Mouse (Mus musculus) CD4-positive helper T cell, adult 2 months (primary cell): ENCODE results near the gene Hpcal1.

Experiments
- DNase-seq: peaks from one replicate; pipeline ENCODE4 v3.0.0-alpha.2; 2012; ENCODE audit warnings: low read depth, missing footprints, low spot score

Gene Hpcal1

GRCm38 (mm10) chr12:17712571-17712970 is 21.9 kb downstream of the Hpcal1 start:
- DNase-seq, result no peak

- peak; percentile 71 for DNase-seq
These were observed 25.2 kb downstream of the Hpcal1 start for GRCm38 (mm10) chr12:17715720-17716478.

DNA sequence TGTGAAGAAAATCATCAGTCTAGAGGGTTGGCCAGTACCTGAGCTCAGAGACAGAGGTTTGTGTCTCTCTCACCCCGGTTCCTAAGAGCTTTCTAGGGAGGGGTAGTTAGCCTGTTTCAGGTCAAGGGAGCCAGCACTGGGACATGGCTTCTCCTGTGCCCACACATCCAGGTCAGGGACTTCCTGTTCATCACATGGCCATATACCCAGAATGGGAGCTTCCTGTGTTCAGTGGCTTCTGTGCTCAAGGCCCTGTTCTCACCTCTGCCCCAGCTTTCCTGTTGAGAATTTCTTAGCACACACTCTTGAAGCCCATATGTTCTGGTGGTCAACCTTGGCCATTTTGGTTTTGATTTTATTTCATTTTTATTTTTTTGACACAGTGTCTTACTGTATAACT is 26.6 kb downstream of the Hpcal1 start:
- DNase-seq, result no peak

DNA sequence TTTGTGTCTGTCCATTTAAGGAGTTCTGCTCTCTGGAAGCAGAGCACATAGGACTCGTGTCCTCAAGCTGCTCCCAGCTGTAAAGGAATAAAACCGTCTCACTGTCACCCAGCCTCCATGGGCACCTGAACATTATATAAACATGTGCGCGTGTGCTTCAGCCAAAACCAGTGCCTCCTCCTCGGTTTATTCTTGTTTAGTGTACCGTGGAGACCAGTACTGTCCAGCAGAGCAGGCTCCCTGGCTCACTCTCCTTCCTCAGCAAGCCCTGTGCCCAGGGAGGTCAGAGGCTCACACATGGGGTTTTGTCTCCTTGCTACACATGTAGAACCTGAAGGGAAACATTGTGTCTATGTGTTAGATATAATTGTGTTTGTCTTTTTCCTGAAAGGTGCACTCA is 27.5 kb downstream of the Hpcal1 start:
- DNase-seq, result no peak

DNA sequence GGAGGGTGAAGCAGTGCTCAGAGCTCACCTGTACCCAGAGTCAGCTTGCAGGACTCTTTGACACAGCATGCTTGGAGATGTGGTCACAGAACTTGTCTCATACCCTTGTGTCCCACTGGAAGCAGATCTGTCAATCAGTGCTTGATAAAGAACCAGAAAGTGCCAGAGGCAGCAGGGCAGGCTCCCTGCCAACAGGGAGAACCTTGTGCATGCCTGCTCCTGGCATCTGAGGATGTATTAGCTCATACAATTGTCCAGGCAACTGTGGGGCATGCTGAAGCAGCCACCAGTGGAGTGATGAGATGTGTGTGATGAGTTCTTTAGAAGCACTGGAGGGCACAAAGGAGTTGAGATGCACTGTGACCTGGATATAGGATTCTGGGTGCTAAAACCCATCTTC is 30.4 kb downstream of the Hpcal1 start:
- DNase-seq, result no peak

GRCm38 (mm10) chr12:17722452-17723181 is 32.0 kb downstream of the Hpcal1 start:
- DNase-seq, result no peak

DNA sequence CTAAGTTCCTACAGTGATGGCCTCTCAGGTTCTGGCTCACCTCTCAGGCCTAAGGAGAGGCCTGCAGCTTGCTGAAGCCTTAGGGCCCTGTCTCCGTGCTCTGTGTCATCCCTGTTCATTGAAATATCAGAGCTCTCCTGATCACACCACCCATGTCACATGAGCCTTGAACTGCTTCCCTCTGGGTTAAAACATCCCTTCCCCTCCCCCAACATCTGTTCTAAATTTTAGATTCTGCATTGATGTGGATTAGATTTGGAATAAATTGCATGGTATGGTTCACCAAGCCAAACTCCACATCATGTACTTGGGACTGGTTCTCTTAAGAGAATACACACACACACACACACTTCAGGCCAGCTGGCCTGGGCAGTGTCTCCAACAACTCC is 32.5 kb downstream of the Hpcal1 start:
- no peak for DNase-seq

DNA sequence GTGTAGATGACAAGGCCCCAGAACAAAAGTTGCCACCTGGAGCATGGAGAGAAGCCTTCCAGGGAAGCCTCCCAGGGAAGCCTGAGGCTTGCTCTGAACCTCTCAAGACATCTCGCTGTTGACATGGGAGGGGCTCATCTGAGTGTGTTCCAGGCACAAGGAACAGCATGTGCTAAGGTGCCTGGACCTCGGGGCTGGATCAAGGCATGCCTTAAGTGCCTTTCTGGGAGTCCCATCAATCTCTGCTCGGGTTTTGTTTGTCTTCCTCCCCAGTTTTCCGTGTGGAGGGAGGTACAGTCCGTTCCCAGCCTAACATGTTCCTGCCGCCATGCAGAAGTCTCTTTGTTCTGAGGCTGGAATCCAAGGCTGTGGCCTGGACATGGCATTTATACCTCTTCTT is 33.3 kb downstream of the Hpcal1 start:
- no peak for DNase-seq

- DNase-seq, result peak; percentile 83
These were observed 33.9 kb downstream of the Hpcal1 start for GRCm38 (mm10) chr12:17724412-17725090.

DNA sequence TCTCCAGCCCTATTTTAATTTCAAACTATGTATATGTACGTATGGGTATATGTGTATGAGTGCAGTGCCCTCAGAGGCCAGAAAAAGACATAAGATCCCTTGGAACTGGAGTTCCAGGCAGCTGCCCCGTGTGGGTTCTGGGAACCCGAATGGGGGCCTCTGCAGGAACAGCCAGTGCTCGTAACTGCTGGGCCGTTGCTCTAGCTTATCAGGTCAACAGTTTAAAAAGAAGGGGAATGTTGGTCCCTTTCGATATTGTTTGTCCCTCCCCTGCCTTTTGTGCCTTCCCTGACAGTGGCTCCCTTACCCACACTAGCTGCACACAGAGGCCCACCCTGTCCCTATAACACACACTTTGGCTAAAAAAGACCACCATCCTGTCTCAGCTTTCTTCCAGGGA is 34.9 kb downstream of the Hpcal1 start:
- no peak for DNase-seq

GRCm38 (mm10) chr12:17726576-17727320 is 36.1 kb downstream of the Hpcal1 start:
- DNase-seq, result peak; percentile 76

GRCm38 (mm10) chr12:17727676-17728339 is 37.2 kb downstream of the Hpcal1 start:
- DNase-seq, result peak; percentile 30

- DNase-seq, result no peak
These were observed 38.7 kb downstream of the Hpcal1 start for GRCm38 (mm10) chr12:17729211-17729900.

GRCm38 (mm10) chr12:17732006-17732405 is 41.4 kb downstream of the Hpcal1 start:
- no peak for DNase-seq

DNA sequence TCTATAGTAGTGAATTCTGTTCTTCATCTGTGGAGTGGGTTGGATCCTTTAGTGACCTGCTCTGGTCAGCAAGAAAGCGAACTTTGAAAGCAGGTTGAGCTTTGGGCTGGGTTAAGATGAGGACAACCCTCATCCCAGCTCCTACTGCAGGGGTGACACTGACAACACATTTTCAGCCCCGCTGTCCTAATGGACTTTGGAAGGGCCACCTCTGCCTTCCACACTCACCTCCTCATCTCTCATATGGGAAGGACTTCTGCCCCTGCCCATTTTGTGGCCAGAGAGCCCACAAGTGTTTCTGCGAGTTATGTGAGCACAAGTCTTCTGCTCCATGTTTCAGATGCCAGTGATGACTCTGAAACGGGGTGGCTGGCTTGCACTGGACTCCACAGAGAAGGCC is 41.9 kb downstream of the Hpcal1 start:
- no peak for DNase-seq

- no peak for DNase-seq
These were observed 42.7 kb downstream of the Hpcal1 start for GRCm38 (mm10) chr12:17733114-17733904.

DNA sequence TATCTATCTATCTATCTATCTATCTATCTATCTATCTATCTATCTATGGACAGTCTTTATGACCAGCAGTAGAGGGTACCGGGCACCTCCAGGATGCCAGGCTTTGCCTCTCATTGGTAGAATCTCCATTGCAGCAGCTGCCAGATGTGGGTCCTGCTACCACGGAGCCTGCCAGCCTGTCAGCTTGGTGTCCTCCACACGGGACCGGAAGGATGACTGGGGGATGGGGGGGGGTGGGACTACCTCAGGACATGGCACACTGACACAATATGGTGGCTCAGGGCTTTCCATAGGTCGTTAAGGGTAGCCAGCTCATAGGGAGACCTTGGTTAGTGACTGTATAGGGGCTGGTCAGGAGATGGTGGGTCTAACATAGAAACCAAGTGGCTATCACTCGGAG is 45.7 kb downstream of the Hpcal1 start:
- no peak for DNase-seq

DNA sequence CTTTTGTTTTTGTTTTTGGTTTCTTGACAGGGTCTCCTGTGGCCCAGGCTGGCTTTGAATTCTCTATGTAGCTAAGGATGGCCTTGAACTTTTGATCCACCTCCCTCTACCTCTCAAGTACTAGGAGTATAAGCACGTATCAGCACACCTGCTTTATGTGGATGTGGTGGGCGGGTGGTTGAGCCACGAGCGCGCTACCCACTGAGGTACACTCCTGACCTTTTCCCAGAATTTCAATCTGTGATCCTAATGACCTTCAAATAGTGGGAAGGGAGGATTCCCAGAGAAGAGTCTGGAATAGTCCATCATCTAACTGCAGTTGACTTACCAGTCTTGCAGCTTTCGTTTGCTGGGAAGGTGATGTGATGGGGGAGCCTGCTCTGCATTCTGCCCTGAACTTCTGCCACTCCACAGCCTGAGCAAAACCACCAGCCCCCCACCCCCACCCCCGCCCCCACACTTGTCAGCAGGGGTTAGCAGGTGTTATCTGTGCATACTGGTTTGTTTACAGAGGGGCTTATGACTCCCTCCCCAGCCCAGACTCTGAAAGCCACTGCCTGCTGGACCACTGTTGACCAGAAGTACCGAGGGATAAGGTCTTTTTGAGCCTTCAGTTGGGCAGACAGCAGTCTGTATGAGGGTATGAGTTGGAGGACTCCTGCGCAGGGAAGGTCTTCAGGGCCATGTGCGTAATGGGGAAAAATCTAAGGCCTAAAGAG is 46.4 kb downstream of the Hpcal1 start:
- DNase-seq, result no peak

DNA sequence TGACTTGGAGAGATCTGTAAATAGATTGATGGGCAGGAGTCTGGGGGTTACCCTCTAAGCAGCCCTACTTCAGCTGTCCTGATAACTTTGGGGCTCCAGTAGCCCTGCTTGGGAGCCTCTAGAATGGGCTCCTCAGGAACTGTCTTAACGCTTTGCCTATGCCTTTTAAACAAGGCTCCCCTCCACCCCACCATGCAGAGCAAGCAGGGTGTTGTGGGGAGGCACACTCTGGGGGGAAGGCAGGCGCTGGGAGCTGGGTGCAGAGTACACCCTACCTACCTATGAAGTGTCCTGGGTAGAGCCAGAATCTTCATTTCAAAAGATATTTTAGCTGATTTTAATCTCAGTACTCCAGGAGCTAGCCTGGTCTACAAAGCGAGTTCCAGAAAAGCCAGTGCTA is 47.2 kb downstream of the Hpcal1 start:
- DNase-seq, result no peak
